Mouse (Mus musculus) thymus, postnatal 25 days (tissue): ENCODE measurements around the gene Lpo.

ENCODE experiments used
- DNase-seq: peaks from one replicate; pipeline ENCODE4 v3.0.0; 2022

Gene Lpo

GRCm38 (mm10) chr11:87757001-87757954 is 70.8 kb downstream of the Lpo start:
- DNase-seq, result peak; percentile 72
